Mouse (Mus musculus): ENCODE measurements around the gene Gpr157. TPM values are rescaled to one million over a fixed set of nuclear protein-coding genes. Genes with fewer than 3 reads are reported as not detected.

The Gpr157 gene
- total RNA-seq, 2 experiments from 2014 or later = 26.7 to 41.1 TPM

GRCm38 (mm10) chr4:150102822-150103221 is 15.7 kb downstream of the Gpr157 start:
- no peak for DNase-seq
- intact Hi-C loops (cut with DNase I) = no loop called here

- DNase-seq = no peak
- intact Hi-C loops (cut with DNase I) = no loop called here
These were observed 18.5 kb downstream of the Gpr157 start for GRCm38 (mm10) chr4:150105671-150106070.

- no peak for DNase-seq
- intact Hi-C loops (cut with DNase I) = no loop called here
These were observed 19.5 kb downstream of the Gpr157 start for GRCm38 (mm10) chr4:150106637-150107036.

- intact Hi-C loops (cut with DNase I) = no loop called here
- no peak for DNase-seq
These were observed 22.5 kb downstream of the Gpr157 start for GRCm38 (mm10) chr4:150109636-150110035.

GRCm38 (mm10) chr4:150110373-150110772 is 23.2 kb downstream of the Gpr157 start:
- intact Hi-C loops (cut with DNase I) = no loop called here
- peak in 1 of 2 experiments; percentile 23 for DNase-seq

- peak; percentile 52 to 76 for DNase-seq
- intact Hi-C loops (cut with DNase I) = no loop called here
These were observed 25.7 kb downstream of the Gpr157 start for GRCm38 (mm10) chr4:150112867-150113266.

GRCm38 (mm10) chr4:150114505-150115061 is 27.4 kb downstream of the Gpr157 start:
- DNase-seq = no peak
- intact Hi-C loops (cut with DNase I) = no loop called here

- intact Hi-C loops (cut with DNase I) = no loop called here
- DNase-seq = no peak
These were observed 30.1 kb downstream of the Gpr157 start for GRCm38 (mm10) chr4:150117311-150117710.

- intact Hi-C loops (cut with DNase I) = no loop called here
- no peak for DNase-seq
These were observed 31.0 kb downstream of the Gpr157 start for GRCm38 (mm10) chr4:150118163-150118562.

GRCm38 (mm10) chr4:150119055-150119454 is 31.9 kb downstream of the Gpr157 start, which contains the start of gene Slc2a5:
TSS of gene Slc2a5 (plus strand) at chr4:150119283.
- DNase-seq = no peak
- intact Hi-C loops (cut with DNase I) = no loop called here

GRCm38 (mm10) chr4:150119640-150120039 is 32.5 kb downstream of the Gpr157 start:
- intact Hi-C loops (cut with DNase I) = no loop called here
- no peak for DNase-seq

- no peak for DNase-seq
- intact Hi-C loops (cut with DNase I) = no loop called here
These were observed 33.1 kb downstream of the Gpr157 start for GRCm38 (mm10) chr4:150120173-150120833.

GRCm38 (mm10) chr4:150121430-150121829 is 34.3 kb downstream of the Gpr157 start:
- intact Hi-C loops (cut with DNase I) = no loop called here

GRCm38 (mm10) chr4:150122476-150122875 is 35.3 kb downstream of the Gpr157 start:
- no peak for DNase-seq
- intact Hi-C loops (cut with DNase I) = no loop called here

More at GRCm38 (mm10) chr4:150121430-150121829, 34.3 kb downstream of the Gpr157 start:
- no peak for DNase-seq

GRCm38 (mm10) chr4:150126373-150126772 is 39.2 kb downstream of the Gpr157 start:
- DNase-seq = no peak
- intact Hi-C loops (cut with DNase I) = no loop called here

GRCm38 (mm10) chr4:150127894-150128293 is 40.7 kb downstream of the Gpr157 start:
- intact Hi-C loops (cut with DNase I) = no loop called here
- DNase-seq = no peak

- DNase-seq = no peak
- intact Hi-C loops (cut with DNase I) = no loop called here
These were observed 41.4 kb downstream of the Gpr157 start for GRCm38 (mm10) chr4:150128571-150128970.

GRCm38 (mm10) chr4:150130661-150131060 is 43.5 kb downstream of the Gpr157 start:
- intact Hi-C loops (cut with DNase I) = no loop called here
- DNase-seq = no peak

GRCm38 (mm10) chr4:150132692-150133271 is 45.6 kb downstream of the Gpr157 start:
- intact Hi-C loops (cut with DNase I) = no loop called here

GRCm38 (mm10) chr4:150135254-150135653 is 48.1 kb downstream of the Gpr157 start:
- no peak for DNase-seq
- intact Hi-C loops (cut with DNase I) = loop anchor here (5.0 kb wide), 1 partner anchor 82 kb away; no protein-coding TSS in a partner anchor

More at GRCm38 (mm10) chr4:150132692-150133271, 45.6 kb downstream of the Gpr157 start:
- DNase-seq = peak; percentile 12 to 25

GRCm38 (mm10) chr4:150136693-150137092 is 49.5 kb downstream of the Gpr157 start:
- DNase-seq = peak; percentile 75 to 80
- intact Hi-C loops (cut with DNase I) = loop anchor here (5.0 kb wide), 1 partner anchor 81 kb away; no protein-coding TSS in a partner anchor

All from heart, postnatal 36 days (tissue).